Mouse (Mus musculus): ENCODE measurements around the gene Mnd1. TPM values are rescaled to one million over a fixed set of nuclear protein-coding genes. Genes with fewer than 3 reads are reported as not detected.

The Mnd1 gene
- polyA plus RNA-seq, 1 experiment, result 7.7 TPM

GRCm38 (mm10) chr3:84065825-84066224 is 89.8 kb downstream of the Mnd1 start:
- H3K4me3 ChIP-seq, result no peak overlapping the region
- H3K27me3 ChIP-seq (ENCODE audit: control insufficient read depth, insufficient read depth, insufficient read length), result no peaks in the 10 kb centered on the region
- no peak overlapping the region for H3K4me2 ChIP-seq (ENCODE audit: low read depth)
- no peaks in the 10 kb centered on the region for H3K36me3 ChIP-seq (ENCODE audit: control insufficient read depth, insufficient read depth)
- TF ChIP-seq USF1 (IDR thresholded peaks at IDR 0.05; ENCODE audit: low read depth) (no peak), REST (IDR thresholded peaks at IDR 0.05; ENCODE audit: insufficient read depth, insufficient read length) (no peak), POLR2A (IDR thresholded peaks at IDR 0.05; ENCODE audit: insufficient read length, low read depth) (no peak), MYOG (IDR thresholded peaks at IDR 0.05; ENCODE audit: control insufficient read depth in 1 of 3, insufficient read depth in 1 of 3, insufficient read length in 2 of 3, low read depth in 2 of 3) (no peak), E2F4 (IDR thresholded peaks at IDR 0.05; ENCODE audit: insufficient read depth) (no peak), POLR2AphosphoS2 (IDR thresholded peaks at IDR 0.05; ENCODE audit: insufficient read length, low read depth) (no peak), MAX (IDR thresholded peaks at IDR 0.05; ENCODE audit: low read depth) (no peak), CEBPB (IDR thresholded peaks at IDR 0.05; ENCODE audit: insufficient read depth, poor library complexity, severe bottlenecking) (no peak), MYOD1 (IDR thresholded peaks at IDR 0.05; ENCODE audit: control insufficient read depth in 1 of 3, insufficient read length in 2 of 3, low read depth in 2 of 3) (no peak), TCF3 (IDR thresholded peaks at IDR 0.05; ENCODE audit: insufficient read length, low read depth) (no peak), SRF (IDR thresholded peaks at IDR 0.05; ENCODE audit: control insufficient read depth, insufficient read length, low read depth) (no peak), TCF12 (IDR thresholded peaks at IDR 0.05; ENCODE audit: insufficient read depth, poor library complexity, severe bottlenecking) (no peak)
- no peaks in the 10 kb centered on the region for H3K79me2 ChIP-seq (ENCODE audit: control insufficient read depth, insufficient read depth)
- no peak overlapping the region for H3ac ChIP-seq (ENCODE audit: control insufficient read depth, insufficient read length)

- H3K4me2 ChIP-seq (ENCODE audit: low read depth), result no peak overlapping the region
- no peaks in the 10 kb centered on the region for H3K79me2 ChIP-seq (ENCODE audit: control insufficient read depth, insufficient read depth)
- no peaks in the 10 kb centered on the region for H3K27me3 ChIP-seq (ENCODE audit: control insufficient read depth, insufficient read depth, insufficient read length)
- H3ac ChIP-seq (ENCODE audit: control insufficient read depth, insufficient read length), result no peak overlapping the region
- TF ChIP-seq TCF12 (IDR thresholded peaks at IDR 0.05; ENCODE audit: insufficient read depth, poor library complexity, severe bottlenecking) (no peak), MYOG (IDR thresholded peaks at IDR 0.05; ENCODE audit: control insufficient read depth in 1 of 3, insufficient read depth in 1 of 3, insufficient read length in 2 of 3, low read depth in 2 of 3) (no peak), POLR2A (IDR thresholded peaks at IDR 0.05; ENCODE audit: insufficient read length, low read depth) (no peak), TCF3 (IDR thresholded peaks at IDR 0.05; ENCODE audit: insufficient read length, low read depth) (no peak), SRF (IDR thresholded peaks at IDR 0.05; ENCODE audit: control insufficient read depth, insufficient read length, low read depth) (no peak), MAX (IDR thresholded peaks at IDR 0.05; ENCODE audit: low read depth) (no peak), E2F4 (IDR thresholded peaks at IDR 0.05; ENCODE audit: insufficient read depth) (no peak), USF1 (IDR thresholded peaks at IDR 0.05; ENCODE audit: low read depth) (no peak), POLR2AphosphoS2 (IDR thresholded peaks at IDR 0.05; ENCODE audit: insufficient read length, low read depth) (no peak), REST (IDR thresholded peaks at IDR 0.05; ENCODE audit: insufficient read depth, insufficient read length) (no peak), CEBPB (IDR thresholded peaks at IDR 0.05; ENCODE audit: insufficient read depth, poor library complexity, severe bottlenecking) (no peak)
- no peak overlapping the region for H3K4me3 ChIP-seq
- no peaks in the 10 kb centered on the region for H3K36me3 ChIP-seq (ENCODE audit: control insufficient read depth, insufficient read depth)
Observed at GRCm38 (mm10) chr3:84063369-84063914, 92.1 kb downstream of the Mnd1 start.

GRCm38 (mm10) chr3:84061523-84062453 is 93.8 kb downstream of the Mnd1 start:
- H3K4me3 ChIP-seq, result no peak overlapping the region
- no peaks in the 10 kb centered on the region for H3K79me2 ChIP-seq (ENCODE audit: control insufficient read depth, insufficient read depth)
- H3K36me3 ChIP-seq (ENCODE audit: control insufficient read depth, insufficient read depth), result no peaks in the 10 kb centered on the region
- peak overlapping the region; percentile 13 for H3K4me2 ChIP-seq (ENCODE audit: low read depth)
- H3ac ChIP-seq (ENCODE audit: control insufficient read depth, insufficient read length), result no peak overlapping the region
- H3K27me3 ChIP-seq (ENCODE audit: control insufficient read depth, insufficient read depth, insufficient read length), result no peaks in the 10 kb centered on the region
- TF ChIP-seq E2F4 (IDR thresholded peaks at IDR 0.05; ENCODE audit: insufficient read depth) (no peak), TCF12 (IDR thresholded peaks at IDR 0.05; ENCODE audit: insufficient read depth, poor library complexity, severe bottlenecking) (peak; percentile 36), USF1 (IDR thresholded peaks at IDR 0.05; ENCODE audit: low read depth) (no peak), TCF3 (IDR thresholded peaks at IDR 0.05; ENCODE audit: insufficient read length, low read depth) (peak; percentile 37), POLR2AphosphoS2 (IDR thresholded peaks at IDR 0.05; ENCODE audit: insufficient read length, low read depth) (no peak), REST (IDR thresholded peaks at IDR 0.05; ENCODE audit: insufficient read depth, insufficient read length) (no peak), MYOG (IDR thresholded peaks at IDR 0.05; ENCODE audit: control insufficient read depth in 1 of 3, insufficient read depth in 1 of 3, insufficient read length in 2 of 3, low read depth in 2 of 3) (peak; percentile 82 to 93 (median 93)), MAX (IDR thresholded peaks at IDR 0.05; ENCODE audit: low read depth) (no peak), MYOD1 (IDR thresholded peaks at IDR 0.05; ENCODE audit: control insufficient read depth in 1 of 3, insufficient read length in 2 of 3, low read depth in 2 of 3) (peak; percentile 88 to 93 (median 92)), CEBPB (IDR thresholded peaks at IDR 0.05; ENCODE audit: insufficient read depth, poor library complexity, severe bottlenecking) (no peak), SRF (IDR thresholded peaks at IDR 0.05; ENCODE audit: control insufficient read depth, insufficient read length, low read depth) (no peak), POLR2A (IDR thresholded peaks at IDR 0.05; ENCODE audit: insufficient read length, low read depth) (no peak)

GRCm38 (mm10) chr3:84060946-84061345 is 94.6 kb downstream of the Mnd1 start:
- Histone ChIP-seq H3K36me3 (ENCODE audit: control insufficient read depth, insufficient read depth) (no peaks in the 10 kb centered on the region), H3K4me2 (ENCODE audit: low read depth) (no peak overlapping the region), H3K27me3 (ENCODE audit: control insufficient read depth, insufficient read depth, insufficient read length) (no peaks in the 10 kb centered on the region), H3K4me3 (no peak overlapping the region), H3ac (ENCODE audit: control insufficient read depth, insufficient read length) (no peak overlapping the region), H3K79me2 (ENCODE audit: control insufficient read depth, insufficient read depth) (no peaks in the 10 kb centered on the region)
- TF ChIP-seq E2F4 (IDR thresholded peaks at IDR 0.05; ENCODE audit: insufficient read depth) (no peak), REST (IDR thresholded peaks at IDR 0.05; ENCODE audit: insufficient read depth, insufficient read length) (no peak), POLR2AphosphoS2 (IDR thresholded peaks at IDR 0.05; ENCODE audit: insufficient read length, low read depth) (no peak), SRF (IDR thresholded peaks at IDR 0.05; ENCODE audit: control insufficient read depth, insufficient read length, low read depth) (no peak), MAX (IDR thresholded peaks at IDR 0.05; ENCODE audit: low read depth) (no peak), USF1 (IDR thresholded peaks at IDR 0.05; ENCODE audit: low read depth) (no peak), CEBPB (IDR thresholded peaks at IDR 0.05; ENCODE audit: insufficient read depth, poor library complexity, severe bottlenecking) (no peak), POLR2A (IDR thresholded peaks at IDR 0.05; ENCODE audit: insufficient read length, low read depth) (no peak), TCF12 (IDR thresholded peaks at IDR 0.05; ENCODE audit: insufficient read depth, poor library complexity, severe bottlenecking) (no peak), MYOG (IDR thresholded peaks at IDR 0.05; ENCODE audit: control insufficient read depth in 1 of 3, insufficient read depth in 1 of 3, insufficient read length in 2 of 3, low read depth in 2 of 3) (no peak), MYOD1 (IDR thresholded peaks at IDR 0.05; ENCODE audit: control insufficient read depth in 1 of 3, insufficient read length in 2 of 3, low read depth in 2 of 3) (no peak), TCF3 (IDR thresholded peaks at IDR 0.05; ENCODE audit: insufficient read length, low read depth) (no peak)
